Mouse (Mus musculus) bone marrow macrophage, adult 2 months (primary cell): Measurements from ENCODE around the gene Il17rd. TPM values are rescaled to one million over a fixed set of nuclear protein-coding genes. Genes with fewer than 3 reads are reported as not detected.

ENCODE experiments used
- H3K27ac ChIP-seq: 2 replicates; pipeline ENCODE4 v1.5.1; 2012; ENCODE audit warnings: low read depth, low read length; ENCODE audit not compliant: insufficient read depth
- H3K4me1 ChIP-seq: 2 replicates; pipeline ENCODE4 v1.6.1; 2012; ENCODE audit warnings: low read length; ENCODE audit not compliant: control insufficient read depth, insufficient read depth
- H3K4me3 ChIP-seq: 2 replicates; pipeline ENCODE4 v1.5.1; 2012; ENCODE audit warnings: mild to moderate bottlenecking, low read length, moderate library complexity; ENCODE audit not compliant: insufficient read depth
- CTCF ChIP-seq: IDR thresholded peaks from 2 replicates; pipeline ENCODE4 v1.5.1; 2012; ENCODE audit warnings: low read depth, mild to moderate bottlenecking, low read length, moderate library complexity
- POLR2A ChIP-seq: IDR thresholded peaks from 2 replicates; pipeline ENCODE4 v1.6.1; 2012; ENCODE audit warnings: mild to moderate bottlenecking, low read depth, low read length, borderline replicate concordance
- polyA plus RNA-seq: library from polyadenylated mRNA; stranded (reverse); fragments of >200 nt; gene quantifications from 2 replicates; pipeline ENCODE4 v1.2.4, GENCODE M21; 2012; ENCODE audit not compliant: missing spikeins, insufficient read depth, insufficient read length

Il17rd gene
- polyA plus RNA-seq, 1 experiment, result 0.11 TPM

GRCm38 (mm10) chr14:27131521-27131920, 92.8 kb downstream of the Il17rd start:
- H3K4me1 ChIP-seq, result no peaks in the 10 kb centered on the region
- no peak for TF ChIP-seq CTCF
- no peak for TF ChIP-seq POLR2A
- H3K4me3 ChIP-seq, result no peak overlapping the region
- H3K27ac ChIP-seq, result no peak overlapping the region

- Histone ChIP-seq H3K27ac (no peak overlapping the region), H3K4me3 (no peak overlapping the region), H3K4me1 (no peaks in the 10 kb centered on the region)
- TF ChIP-seq CTCF, result no peak
Measured at GRCm38 (mm10) chr14:27138891-27139290, 100.2 kb downstream of the Il17rd start.

- no peak overlapping the region for H3K27ac ChIP-seq
- no peak overlapping the region for H3K4me3 ChIP-seq
- TF ChIP-seq POLR2A, result no peak
- no peak for TF ChIP-seq CTCF
- no peaks in the 10 kb centered on the region for H3K4me1 ChIP-seq
Measured at GRCm38 (mm10) chr14:27139968-27140367, 101.2 kb downstream of the Il17rd start.

GRCm38 (mm10) chr14:27141486-27141885, 102.7 kb downstream of the Il17rd start:
- no peaks in the 10 kb centered on the region for H3K4me1 ChIP-seq
- no peak overlapping the region for H3K4me3 ChIP-seq
- no peak overlapping the region for H3K27ac ChIP-seq
- no peak for TF ChIP-seq CTCF
- TF ChIP-seq POLR2A, result no peak

- Histone ChIP-seq H3K4me3 (no peak overlapping the region), H3K27ac (no peak overlapping the region), H3K4me1 (no peaks in the 10 kb centered on the region)
- TF ChIP-seq POLR2A (no peak), CTCF (no peak)
Measured at GRCm38 (mm10) chr14:27142680-27143079, 103.9 kb downstream of the Il17rd start.

GRCm38 (mm10) chr14:27145171-27146045, 106.7 kb downstream of the Il17rd start:
- no peak overlapping the region for H3K27ac ChIP-seq
- TF ChIP-seq CTCF, result no peak
- no peak for TF ChIP-seq POLR2A
- H3K4me3 ChIP-seq, result no peak overlapping the region
- H3K4me1 ChIP-seq, result no peaks in the 10 kb centered on the region

GRCm38 (mm10) chr14:27147726-27148125, 109.0 kb downstream of the Il17rd start:
- TF ChIP-seq CTCF (no peak), POLR2A (no peak)
- Histone ChIP-seq H3K27ac (no peak overlapping the region), H3K4me3 (no peak overlapping the region), H3K4me1 (no peaks in the 10 kb centered on the region)

- Histone ChIP-seq H3K4me1 (no peaks in the 10 kb centered on the region), H3K4me3 (no peak overlapping the region), H3K27ac (no peak overlapping the region)
- TF ChIP-seq POLR2A (no peak), CTCF (no peak)
Measured at GRCm38 (mm10) chr14:27149401-27149800, 110.7 kb downstream of the Il17rd start.

- H3K27ac ChIP-seq, result no peak overlapping the region
- TF ChIP-seq CTCF (no peak), POLR2A (no peak)
Measured at GRCm38 (mm10) chr14:27150011-27150640, 111.4 kb downstream of the Il17rd start.

GRCm38 (mm10) chr14:27151432-27151831, 112.7 kb downstream of the Il17rd start:
- no peak for TF ChIP-seq POLR2A
- TF ChIP-seq CTCF, result no peak
- Histone ChIP-seq H3K4me3 (no peak overlapping the region), H3K27ac (no peak overlapping the region), H3K4me1 (no peaks in the 10 kb centered on the region)

More at GRCm38 (mm10) chr14:27150011-27150640, 111.4 kb downstream of the Il17rd start:
- Histone ChIP-seq H3K4me3 (no peak overlapping the region), H3K4me1 (no peaks in the 10 kb centered on the region)

- Histone ChIP-seq H3K4me1 (no peaks in the 10 kb centered on the region), H3K27ac (no peak overlapping the region), H3K4me3 (no peak overlapping the region)
- TF ChIP-seq CTCF, result no peak
- TF ChIP-seq POLR2A, result no peak
Measured at GRCm38 (mm10) chr14:27155088-27155487, 116.3 kb downstream of the Il17rd start.
